Comparison of ENCODE assay signal across 19 mouse cellular contexts in the genomic region with DNA sequence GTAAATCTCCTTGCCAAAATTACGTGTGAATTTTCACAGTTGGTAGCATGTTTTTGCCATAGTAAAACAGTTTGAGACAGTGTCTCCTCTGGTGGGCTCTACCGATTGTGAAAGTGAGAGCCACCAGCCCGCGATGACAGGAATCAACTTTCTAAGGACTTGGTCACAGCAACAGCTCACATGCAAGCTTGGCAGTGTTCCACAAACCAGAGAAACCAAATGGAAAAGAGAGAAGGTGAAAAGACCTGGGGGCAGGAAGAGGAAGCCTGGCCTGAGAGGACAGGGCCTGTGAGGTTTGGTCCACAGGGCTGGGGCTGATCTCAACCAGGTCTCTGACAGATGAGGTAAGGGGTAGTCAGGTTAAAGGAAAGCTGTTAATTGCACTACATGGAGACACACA.
"Had no signal": no experiment of that assay in that cellular context is flagged by ENCODE, and none has a peak within 500 bp of the region (broad histone marks: within the 10 kb centered on the region; RNA-seq: fewer than 3 reads in every experiment).

No protein-coding gene starts in this region.

- ATAC-seq: liver, embryonic 12.5 days had no signal

- H3K4me1 ChIP-seq: limb, embryonic 10.5 days; liver, embryonic 12.5 days; liver, embryonic 15.5 days had no signal

- H3K4me3 ChIP-seq: limb, embryonic 10.5 days; limb, embryonic 13.5 days; liver, embryonic 12.5 days; liver, embryonic 15.5 days; lung, embryonic 15.5 days had no signal

- H3K4me2 ChIP-seq: limb, embryonic 13.5 days; liver, embryonic 12.5 days; liver, embryonic 15.5 days; lung, embryonic 15.5 days; midbrain, embryonic 11.5 days had no signal

- H3K27me3 ChIP-seq: limb, embryonic 13.5 days; liver, embryonic 12.5 days; liver, embryonic 15.5 days; lung, embryonic 15.5 days had no signal

- H3K9me3 ChIP-seq: limb, embryonic 10.5 days; limb, embryonic 13.5 days; liver, embryonic 12.5 days; liver, embryonic 15.5 days; lung, embryonic 15.5 days had no signal

- H3K9ac ChIP-seq: limb, embryonic 13.5 days; liver, embryonic 12.5 days; liver, embryonic 15.5 days; lung, embryonic 15.5 days had no signal

- H3K27ac ChIP-seq: limb, embryonic 10.5 days; limb, embryonic 13.5 days; liver, embryonic 12.5 days; liver, embryonic 15.5 days; lung, embryonic 15.5 days; stomach, postnatal 0 days had no signal

- H3K36me3 ChIP-seq: limb, embryonic 10.5 days; limb, embryonic 13.5 days; lung, embryonic 15.5 days had no signal

- DNase-seq: kidney, postnatal 14 days; kidney, postnatal 4 days; liver; lung, adult 18-20 months; lung, postnatal 10 days; lung, postnatal 36 days; midbrain, embryonic 14.5 days; right cerebral cortex, postnatal 14 days; right cerebral cortex, postnatal 4 days; thymus, adult 2 months; thymus, postnatal 14 days; thymus, postnatal 4 days had no signal
